Mouse (Mus musculus) erythroblast, embryonic 14.5 days (primary cell): ENCODE measurements around the gene Fam135a.

Experiments used
- GATA1 ChIP-seq: IDR thresholded peaks from 2 replicates; pipeline ENCODE4 v1.6.1; 2012; ENCODE audit warnings: low read length, inconsistent platforms, mixed read lengths
- TAL1 ChIP-seq: IDR thresholded peaks from 3 replicates; pipeline ENCODE4 v1.6.1; 2012; ENCODE audit warnings: low read length, inconsistent platforms, mixed read lengths

DNA sequence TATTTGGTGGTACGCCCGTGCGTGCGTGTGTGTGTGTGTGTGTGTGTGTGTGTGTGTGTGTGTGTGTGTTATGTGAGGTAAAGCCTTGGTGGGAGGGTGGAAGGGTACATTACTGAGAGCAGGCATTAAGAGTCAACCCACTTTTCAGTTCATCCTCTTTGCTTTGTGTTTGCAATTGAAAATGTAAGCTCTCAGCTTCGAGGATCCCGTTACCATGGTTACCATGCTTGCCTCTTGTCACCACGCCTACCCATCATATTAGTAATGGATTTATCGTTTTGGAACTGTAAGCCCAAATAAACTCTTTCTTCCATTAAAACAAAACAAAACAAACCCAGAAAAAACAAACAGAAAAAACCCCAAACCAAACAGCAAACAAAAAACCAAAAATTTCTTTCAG, 43.4 kb upstream of the Fam135a start:
- no peak for TF ChIP-seq TAL1
- TF ChIP-seq GATA1, result no peak
